Mouse (Mus musculus): ENCODE data around the gene Hist1h3e.

DNA sequence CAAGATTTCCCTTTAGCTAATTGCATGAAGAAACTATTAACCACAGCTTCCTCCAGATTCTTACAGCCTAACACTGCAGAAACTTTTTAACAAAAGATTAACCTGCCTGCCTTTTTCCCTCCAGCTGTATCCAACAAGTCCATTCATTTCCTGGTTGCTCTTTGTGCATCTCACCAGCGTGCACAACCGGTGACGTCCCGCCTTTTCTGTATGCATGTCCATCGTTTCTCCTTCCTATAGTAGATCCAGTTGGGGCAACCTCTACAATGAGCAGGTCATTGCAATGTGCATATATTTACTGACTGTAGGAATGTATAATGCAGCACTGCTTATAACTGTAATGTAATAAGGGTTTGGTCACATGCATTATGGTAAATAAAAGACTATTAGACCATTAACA, 38.2 kb downstream of the Hist1h3e start:
- TF ChIP-seq POLR2A (IDR thresholded peaks at IDR 0.05; ENCODE audit: low read depth, low read length), result no peak
- TF ChIP-seq CTCF (IDR thresholded peaks at IDR 0.05; ENCODE audit: extremely low read depth, insufficient read depth, insufficient read length, insufficient replicate concordance), result no peak

Measured in spleen, adult 2 months (tissue).